Mouse (Mus musculus) cerebellum, postnatal 36 days (tissue): ENCODE measurements around the gene Aox2.

Source experiments
- DNase-seq, 2 experiments: peaks; one replicate each; pipeline ENCODE4 v3.0.0; 2021 to 2022; ENCODE audit warnings: mixed read lengths in 2 of 2

Gene Aox2

DNA sequence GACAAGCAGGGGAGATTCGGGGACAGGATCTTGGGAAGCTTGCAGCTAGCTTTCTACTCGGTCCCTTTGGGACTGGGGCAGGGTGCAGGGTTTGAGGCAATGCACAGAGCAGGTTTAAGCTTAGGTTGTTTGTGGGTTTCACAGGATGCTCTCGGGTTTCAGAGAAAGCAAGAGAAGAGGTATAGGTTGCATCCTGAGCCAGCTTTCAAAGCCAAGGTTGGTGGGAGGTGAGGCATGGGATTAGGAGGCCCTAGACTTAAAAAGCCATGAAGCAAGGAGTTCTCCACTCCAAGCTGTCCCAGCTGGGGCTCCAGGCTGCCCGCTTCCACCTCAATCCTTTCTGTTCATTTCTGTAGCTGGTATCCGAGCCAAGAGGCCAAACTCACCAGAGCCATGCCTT, at the start of gene Aox2:
Gene Aox2 (plus strand): TSS at position 301 of the 400 bp plus-strand sequence.
- DNase-seq: no peak

DNA sequence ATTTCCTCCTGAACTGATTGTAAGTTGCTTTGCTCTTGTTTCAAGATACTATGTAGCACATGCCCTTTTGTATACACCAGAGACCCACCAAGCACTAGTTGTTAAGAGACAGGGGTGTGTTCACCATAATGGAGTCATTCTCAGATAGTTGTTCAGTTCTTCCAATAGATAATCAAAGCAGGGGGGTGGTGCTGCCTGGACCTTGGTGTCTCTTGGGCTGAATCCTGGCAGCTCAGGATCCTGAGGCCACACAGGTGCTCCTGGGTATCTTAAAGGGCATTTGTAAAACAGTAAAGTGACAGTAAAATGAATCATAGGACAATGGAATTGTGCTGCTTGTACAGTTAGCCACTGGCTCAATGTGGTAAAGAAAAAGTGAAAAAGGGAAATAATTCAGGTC, 49.2 kb upstream of the Aox2 start:
- DNase-seq: no peak

DNA sequence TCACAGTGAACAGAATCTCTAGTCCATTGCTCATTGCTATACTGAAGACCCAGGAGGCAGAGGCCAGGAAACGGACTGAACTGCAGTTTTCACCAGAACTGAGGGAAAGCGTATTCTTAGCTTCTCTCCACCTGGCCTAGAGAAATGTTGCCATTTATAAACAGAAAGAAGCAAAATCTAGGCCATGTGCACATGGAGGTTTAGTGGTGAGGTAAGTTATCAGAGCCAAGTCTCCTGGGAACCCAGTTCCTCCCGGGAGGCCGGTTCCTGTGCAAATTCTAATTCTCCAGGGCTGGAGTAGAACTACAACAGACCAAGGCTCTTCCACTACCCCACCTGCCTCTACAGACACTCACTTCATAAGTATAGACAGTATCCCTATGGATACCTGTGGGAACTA, 48.4 kb upstream of the Aox2 start:
- peak in 1 of 2 experiments; percentile 2 for DNase-seq

DNA sequence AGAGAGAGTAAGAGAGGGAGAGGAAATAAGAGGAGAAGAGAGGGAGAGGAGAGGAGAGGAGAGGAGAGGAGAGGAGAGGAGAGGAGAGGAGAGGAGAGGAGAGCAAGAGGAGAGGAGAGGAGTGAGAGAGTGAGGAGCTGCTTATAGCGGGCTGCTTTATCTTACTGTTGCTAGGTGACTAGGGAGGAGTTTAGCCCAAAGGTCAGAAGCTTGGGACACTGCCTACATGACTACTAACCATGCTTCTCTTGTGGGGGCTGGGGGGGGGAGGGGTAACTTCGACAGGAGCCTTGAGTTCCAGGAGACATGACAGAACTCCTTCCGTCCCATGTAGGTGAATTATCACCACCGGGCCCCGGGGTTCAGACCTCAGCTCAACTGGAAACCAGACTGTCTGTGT, 47.6 kb upstream of the Aox2 start:
- no peak for DNase-seq

DNA sequence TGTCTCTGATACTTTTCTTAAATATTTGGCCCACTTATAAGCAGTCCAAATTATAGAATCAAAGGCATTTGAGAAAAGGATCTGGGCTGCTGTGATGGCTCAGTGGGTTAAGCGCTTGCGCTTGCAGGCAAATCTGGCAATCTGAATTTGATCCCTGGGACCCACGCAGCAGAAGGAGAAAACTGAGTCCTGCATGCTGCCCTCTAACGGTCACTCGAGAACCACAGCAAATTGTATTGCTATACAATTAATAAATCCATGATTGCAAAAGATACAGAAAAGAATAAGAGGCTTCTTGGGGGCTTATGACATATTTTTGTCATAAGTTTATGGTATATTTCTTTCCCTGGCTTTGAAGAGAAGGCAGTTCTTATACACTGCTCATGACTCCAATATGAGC, 42.7 kb upstream of the Aox2 start:
- DNase-seq: no peak

DNA sequence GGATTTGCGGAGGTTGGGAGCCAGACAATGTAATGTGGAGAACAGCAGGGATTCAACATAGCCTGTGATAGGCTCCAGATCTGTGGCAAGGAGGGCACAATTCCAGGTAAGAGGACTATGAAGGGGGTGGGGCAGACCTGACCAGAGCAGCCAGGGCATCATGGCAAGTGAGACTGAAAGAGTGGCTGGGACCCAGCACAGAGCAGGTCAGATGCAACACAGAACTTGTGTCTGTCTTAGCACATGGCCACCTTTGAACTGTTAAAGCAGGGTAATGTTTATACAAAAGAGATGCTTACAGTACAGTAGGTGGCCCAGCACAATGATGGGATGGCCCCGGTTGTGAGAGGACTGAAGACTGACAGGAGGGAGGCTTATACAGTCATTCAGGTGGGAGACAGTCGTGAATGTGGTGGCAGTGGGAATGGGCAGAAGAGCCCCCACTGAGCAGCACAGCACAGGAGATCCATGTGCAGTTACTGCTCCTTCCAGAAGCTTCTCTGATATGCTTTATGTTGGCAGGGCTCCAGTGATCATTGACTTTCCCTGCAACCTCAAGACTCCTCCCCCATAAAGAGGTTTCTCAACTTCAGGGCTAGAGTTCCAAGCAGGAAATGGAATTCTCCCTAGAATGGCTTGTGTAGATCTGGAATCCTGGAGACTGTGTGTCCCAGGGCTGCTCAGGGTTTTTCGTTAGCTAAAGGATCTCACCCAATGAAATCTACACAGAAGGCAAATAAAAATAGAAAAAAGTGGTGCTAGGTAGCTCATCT, 40.4 kb upstream of the Aox2 start:
- no peak for DNase-seq

DNA sequence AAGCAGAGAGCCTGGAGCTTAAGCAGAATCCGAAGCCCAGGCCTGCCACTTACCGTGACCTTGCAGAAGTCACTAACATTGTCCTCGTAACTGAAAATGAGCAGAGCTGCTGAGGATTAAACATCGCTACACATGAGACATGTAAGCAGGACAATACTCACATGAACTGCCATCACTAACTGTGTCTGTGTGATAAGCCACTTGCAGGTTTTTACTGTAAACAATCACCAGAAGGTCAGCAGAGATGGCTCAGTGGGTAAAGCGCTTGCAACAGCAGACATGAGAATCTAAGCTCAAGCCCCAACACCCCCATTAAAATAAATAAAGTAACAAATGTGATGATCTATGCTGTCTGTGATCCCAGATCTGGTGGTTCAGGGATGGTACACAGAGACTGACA, 39.7 kb upstream of the Aox2 start:
- DNase-seq: no peak

DNA sequence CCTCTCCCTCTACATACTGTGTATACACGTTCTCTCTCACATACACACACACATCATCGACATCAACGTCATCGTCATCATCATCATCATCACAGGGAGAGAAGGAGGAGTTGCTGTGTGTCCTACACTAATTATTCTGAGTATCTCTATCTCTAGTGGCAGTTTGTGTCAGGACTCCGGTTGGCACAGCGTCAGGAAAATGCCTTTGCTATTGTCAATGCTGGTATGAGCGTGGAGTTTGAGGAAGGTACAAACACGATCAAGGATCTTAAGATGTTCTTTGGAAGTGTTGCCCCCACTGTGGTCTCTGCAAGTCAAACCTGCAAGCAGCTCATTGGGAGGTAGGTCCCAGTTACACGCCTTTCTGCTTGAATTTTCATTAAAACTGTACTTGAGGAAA, 39.2 kb upstream of the Aox2 start:
- no peak for DNase-seq

DNA sequence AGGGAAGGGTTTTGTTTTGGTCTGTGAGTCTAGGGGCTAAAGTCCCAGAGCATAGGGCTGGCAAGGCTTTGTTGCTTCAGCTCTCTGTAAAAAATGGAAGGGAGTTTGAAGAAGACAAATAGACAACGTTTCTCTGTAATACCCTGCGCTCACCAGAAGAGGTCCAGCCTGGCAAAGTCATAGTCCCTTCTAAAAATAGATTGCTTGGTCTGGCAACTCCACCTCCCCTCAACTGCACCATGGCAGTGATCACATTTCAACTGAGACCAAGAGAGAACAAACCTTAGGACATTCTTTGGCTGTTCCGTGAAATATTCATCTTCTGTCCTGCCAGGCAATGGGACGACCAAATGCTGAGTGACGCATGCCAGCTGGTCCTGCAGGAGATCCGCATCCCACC, 37.8 kb upstream of the Aox2 start:
- no peak for DNase-seq

DNA sequence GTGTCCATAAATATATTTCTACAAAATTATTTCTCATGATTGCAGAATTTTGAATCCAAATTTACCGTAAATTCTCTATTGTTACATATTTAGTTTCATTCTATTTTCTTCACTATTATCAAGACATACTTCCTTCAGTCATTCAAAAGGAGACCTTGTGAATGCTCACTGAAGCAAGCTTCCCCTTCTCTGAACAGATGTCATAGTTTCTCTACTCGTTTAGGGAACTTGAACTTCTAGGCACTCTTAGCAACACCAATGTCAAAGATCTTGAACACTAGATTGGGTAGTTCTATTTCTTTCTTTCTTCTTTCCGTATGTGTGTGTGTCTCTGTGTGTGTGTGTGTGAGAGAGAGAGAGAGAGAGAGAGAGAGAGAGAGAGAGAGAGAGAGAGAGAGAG, 33.6 kb upstream of the Aox2 start:
- DNase-seq: no peak

DNA sequence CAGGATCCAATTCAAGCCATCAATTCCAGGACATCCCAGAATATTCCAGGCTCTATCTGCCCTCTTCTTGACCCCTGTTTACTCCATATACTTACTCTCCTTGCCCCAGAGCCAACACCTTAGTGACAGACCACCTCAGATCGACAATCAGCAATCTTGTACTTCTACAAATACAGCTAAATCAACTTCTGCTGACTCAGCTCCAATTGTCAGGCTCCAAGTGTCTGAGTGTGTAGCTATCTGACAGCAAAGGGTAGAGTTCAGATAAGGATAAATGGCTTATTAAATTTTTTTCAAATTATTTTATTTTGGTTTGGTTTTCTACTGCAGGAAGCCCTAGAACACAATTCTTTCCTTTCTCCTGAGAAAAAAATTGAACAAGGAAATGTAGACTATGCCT, 29.6 kb upstream of the Aox2 start:
- no peak for DNase-seq

DNA sequence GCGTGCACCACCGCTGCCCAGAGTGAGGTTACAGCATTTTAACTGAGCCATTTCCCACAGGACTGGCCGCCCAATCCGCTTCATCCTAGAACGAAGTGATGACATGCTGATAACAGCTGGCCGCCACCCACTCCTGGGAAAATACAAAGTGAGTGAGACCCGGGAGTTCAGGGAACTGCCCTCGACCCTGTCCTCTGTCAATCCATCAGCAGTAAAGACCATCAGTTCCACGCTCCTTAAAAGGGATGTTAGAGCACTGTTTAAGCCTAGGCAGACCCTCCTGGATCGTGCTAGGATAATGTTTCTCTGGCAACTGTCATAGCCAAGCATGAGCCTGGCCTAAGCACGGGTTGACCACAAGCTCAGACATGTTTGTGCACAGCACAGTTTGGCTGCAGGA, 24.7 kb upstream of the Aox2 start:
- no peak for DNase-seq

DNA sequence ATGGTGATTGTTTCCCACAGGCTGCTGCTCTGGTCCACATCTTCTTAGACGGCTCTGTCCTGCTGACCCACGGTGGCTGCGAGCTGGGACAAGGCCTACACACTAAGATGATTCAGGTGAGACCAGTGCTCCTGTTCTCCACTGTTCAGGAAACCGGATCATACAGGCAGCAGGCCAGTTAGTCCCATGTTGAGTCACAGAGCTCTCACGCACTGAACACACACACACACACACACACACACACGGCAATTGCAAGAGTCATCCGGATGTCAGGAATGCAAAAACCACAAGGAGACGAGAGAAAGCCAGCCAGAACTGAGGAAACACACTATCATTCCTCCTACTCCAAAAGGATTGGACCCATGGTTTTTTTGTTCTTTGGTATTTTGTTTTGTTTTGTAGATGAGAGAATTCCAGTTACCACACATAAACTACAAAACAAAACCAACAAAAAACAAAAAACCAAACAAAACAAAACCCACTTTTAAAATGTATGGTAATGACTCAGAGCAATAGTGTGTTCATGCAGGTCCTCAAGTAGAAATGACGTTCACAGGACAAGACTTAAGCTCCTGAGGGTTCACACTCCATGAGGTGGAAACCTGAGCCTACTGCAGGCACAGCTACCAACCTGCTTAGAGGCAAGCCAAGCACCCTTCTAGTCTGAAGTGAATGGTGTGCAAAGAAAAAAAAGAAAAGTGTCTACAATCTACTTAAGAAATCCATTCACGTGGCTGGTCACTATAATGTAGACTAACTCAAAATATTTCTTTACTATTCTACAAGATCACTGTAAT, 20.7 kb upstream of the Aox2 start:
- no peak for DNase-seq

DNA sequence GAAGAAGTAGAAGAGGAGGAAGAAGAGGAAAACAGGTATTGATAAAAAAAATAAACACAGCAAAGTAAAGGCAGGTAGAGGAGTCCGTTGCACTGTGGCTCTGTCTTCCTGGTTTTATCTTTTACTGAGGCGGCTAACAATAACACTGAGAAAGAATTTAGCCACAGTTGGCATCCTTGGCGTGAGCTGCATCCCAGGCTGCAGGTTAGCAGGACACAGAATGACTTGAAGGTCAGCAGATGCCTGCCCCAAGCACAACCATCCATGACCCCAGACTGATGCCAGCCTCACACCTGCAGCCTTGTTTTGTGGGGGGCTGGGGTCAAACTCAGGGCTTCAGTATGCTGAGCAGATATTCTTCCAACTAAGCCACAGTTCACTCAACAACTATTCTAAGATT, 17.8 kb upstream of the Aox2 start:
- DNase-seq: no peak

DNA sequence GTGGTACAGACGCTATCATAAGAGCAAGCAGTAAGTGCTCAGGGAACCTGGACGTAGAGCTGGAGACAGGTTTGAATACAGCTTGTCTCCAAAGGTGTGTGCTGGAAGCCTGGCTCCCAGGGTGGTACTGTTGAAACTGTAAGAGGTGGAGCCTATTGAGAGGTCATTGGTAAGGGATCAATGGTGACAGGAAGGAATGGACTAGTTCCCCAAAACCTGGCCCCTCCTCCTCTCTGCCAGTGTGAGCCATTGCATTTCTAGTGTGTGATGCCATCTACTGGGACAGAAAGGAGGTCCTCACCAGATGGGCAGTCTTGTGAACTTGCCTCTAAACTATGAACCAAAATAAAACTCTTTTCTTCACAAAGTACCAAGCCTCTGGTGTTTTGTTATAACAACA, 9.9 kb upstream of the Aox2 start:
- no peak for DNase-seq

DNA sequence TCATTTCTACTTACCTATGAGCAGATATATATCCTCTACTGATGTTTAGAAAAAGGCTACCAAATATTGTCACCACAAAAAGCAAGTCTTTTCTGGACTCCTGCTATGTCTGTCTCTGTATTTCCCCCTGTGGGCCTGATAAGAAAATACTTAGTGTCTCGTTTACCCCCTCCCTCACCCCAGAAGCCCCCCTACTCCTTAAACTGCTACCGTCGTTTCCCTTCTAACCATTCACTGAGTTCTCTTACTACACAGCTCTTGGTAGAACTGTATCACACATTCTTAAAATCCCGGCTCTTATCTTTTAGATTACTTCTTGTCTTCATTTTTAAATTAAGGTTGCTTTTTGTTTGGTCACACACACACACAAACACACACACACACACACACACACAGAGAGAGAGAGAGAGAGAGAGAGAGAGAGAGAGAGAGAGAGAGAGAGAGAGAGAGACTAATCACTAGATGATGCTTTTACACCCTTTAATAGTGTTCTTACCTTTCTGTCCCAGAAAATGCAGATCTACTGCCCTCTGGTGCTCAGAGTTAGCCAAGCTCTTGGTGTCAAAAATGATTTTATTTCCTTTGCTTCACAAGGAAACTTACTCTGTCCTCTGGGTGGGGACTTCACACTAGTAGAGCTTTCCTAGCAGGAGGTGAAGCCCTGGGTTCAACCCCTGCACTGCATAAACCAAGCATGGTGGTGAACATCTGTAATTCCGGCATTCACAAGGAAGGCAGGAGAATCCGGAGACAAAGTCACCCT, 7.1 kb upstream of the Aox2 start:
- DNase-seq: peak; percentile 20 to 43

DNA sequence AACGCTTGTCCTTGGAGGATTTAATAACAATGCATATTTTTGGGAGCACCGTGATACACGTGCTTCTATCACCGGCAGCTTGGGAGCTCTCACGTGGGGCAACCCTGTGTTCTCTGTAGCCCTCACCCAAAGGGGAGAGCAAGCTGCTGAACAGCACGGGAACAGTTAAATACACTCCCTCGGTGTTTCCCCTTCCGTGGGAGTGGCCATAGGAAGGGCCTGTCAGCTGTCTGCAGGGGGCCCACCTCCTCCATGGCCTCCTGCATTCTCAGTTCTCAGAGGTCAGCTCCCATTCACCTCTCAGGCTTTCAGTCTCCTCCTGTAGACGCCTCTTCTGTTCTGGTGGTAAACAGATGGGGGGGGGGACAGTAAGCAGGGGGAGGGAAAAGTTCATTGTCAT, 2.2 kb upstream of the Aox2 start:
- DNase-seq: no peak

DNA sequence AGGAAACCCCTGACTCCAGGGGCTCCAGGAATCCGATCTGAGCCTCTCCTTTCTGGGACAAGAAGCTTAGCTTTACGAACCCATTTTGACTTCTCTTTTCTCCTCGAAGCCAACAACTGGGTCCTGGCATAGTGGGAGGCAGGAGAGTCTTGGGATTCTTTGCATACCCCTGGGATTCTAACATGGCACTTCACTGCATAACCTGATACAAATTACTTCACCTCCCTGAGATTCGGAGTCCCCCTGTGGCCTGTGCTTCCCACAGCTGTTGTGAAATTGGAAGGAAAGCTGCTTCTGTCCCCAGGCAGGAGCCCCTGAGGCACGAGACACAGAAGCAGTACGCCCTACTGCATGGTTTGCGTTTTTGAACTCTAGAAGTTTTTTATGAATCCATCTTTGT, 387 bp downstream of the Aox2 start:
- DNase-seq: no peak

DNA sequence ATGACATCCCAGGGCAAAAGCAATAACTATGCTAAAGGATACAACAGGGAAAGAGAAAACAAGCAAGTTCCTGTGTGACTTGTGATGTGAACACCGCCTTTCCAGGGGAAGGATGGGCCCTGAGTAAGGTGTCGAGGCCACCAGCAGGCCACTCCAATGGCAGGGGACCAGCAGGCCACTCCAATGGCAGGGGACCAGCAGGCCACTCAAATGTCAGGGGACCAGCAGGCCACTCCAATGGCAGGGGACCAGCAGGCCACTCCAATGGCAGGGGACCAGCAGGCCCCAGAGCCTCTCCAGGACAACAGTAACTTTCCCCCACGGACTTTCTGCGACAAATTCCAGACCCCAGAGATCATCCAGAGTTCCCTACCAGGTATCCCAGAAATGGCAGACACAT, 2.3 kb downstream of the Aox2 start:
- DNase-seq: no peak

DNA sequence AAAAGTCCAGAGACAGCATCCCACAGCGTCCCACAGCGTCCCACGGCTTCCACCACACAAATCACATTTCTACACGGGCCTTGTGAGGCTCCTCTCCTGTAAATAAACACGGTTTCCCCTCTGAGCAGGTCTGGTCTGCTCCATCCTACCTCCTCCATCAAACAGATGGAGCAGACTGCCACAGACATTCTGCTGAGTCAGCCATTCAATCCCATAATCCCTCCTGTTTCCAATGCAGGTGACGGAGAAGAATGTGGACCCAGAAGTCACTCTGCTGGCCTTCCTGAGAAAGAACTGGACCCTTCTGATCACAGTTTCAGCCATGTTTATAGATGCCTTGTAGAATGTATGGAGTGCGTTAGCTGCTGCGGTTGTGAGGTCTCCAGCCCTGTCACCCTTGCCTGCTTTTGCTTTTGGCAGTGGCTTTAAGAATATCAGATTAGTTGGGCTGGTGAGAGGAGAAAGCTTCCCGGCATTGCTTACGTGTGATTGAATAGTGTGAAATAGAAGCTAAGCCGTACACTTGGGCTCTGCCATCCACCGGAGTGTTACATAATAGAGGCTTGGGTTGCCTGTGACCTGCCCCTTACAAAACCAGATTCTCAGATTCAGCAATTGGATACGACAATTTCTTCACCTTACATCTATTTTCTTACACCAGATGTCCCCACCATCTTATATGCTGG, 3.0 kb downstream of the Aox2 start:
- DNase-seq: no peak

DNA sequence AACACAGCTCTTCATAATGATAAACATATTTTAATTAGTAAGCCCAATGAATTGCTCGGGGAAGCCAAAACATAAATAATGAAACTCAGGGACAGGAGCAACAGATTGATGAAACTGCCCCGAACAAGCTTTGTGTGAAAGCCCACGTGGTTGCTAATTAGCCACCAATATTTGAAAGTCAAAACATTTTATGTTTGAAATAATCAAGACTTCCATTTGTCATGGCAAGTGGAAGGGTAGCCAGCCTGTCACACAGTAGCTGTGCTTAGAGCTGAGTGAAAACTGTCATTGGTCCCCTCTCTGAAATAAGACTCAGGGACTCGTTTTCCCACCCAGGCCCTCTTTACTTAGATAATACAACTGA, 3.5 kb downstream of the Aox2 start:
- DNase-seq: no peak

DNA sequence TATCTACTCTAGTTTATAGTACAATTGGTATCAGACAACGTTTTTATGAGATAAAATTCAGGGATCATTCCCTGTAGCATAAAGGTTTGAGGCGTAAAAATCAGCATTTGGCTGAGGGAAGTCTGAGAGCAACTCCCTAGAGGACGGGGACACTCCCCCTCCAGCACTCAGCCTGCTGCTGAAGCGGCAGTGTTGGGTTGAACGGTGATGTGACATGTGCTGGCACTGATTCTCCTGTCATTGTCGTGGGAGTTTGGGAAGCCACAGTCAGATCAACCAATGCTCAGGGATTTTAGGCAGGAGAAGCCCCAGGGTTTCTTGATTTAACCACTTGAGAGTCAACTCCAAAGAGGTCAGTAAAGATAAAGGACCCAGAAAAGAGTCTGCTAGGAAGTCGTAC, 6.4 kb downstream of the Aox2 start:
- no peak for DNase-seq

DNA sequence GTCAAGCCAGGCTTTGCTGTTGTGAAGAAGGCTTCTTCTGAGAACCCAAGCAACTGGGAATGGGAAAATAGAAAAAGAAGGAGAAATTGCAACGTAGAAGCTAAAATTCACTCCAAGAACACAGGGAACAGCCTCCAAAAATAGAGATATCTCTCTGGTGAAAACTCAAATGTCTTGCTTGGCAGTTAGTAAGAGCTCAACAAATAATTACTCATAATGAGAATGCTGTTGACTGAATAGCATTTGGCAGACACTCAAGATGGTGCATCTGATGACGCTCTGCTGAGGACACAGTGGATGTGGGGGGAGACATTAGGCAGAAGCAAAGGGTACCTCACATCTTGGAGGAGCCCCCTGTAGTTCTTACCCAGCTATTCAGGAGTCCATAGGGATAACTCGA, 10.0 kb downstream of the Aox2 start:
- no peak for DNase-seq
